Mouse (Mus musculus) liver, embryonic 18 days (tissue): ENCODE measurements around the gene Otop2. TPM values are rescaled to one million over a fixed set of nuclear protein-coding genes. Genes with fewer than 3 reads are reported as not detected.

Experiments used
- polyA plus RNA-seq: library from polyadenylated mRNA; depleted of rRNA; stranded (reverse); fragments of >200 nt; gene quantifications from 2 replicates; pipeline ENCODE4 v1.2.3, GENCODE M21; 2012; rRNA removed

Gene Otop2
- 0.05 and 0.07 TPM in 2 replicates for polyA plus RNA-seq

GRCm38 (mm10) chr11:115306863-115307262 is at the start of gene Otop2:
Gene Otop2 (plus strand): TSS chr11:115307163.

GRCm38 (mm10) chr11:115267061-115267883 is 39.7 kb upstream of the Otop2 start, which contains the start of gene Grin2c:
Gene Grin2c (minus strand): TSS chr11:115267243.

GRCm38 (mm10) chr11:115276780-115277603 is 30.0 kb upstream of the Otop2 start, which contains the start of gene Fdxr:
Gene Fdxr (minus strand): TSS chr11:115277050.

DNA sequence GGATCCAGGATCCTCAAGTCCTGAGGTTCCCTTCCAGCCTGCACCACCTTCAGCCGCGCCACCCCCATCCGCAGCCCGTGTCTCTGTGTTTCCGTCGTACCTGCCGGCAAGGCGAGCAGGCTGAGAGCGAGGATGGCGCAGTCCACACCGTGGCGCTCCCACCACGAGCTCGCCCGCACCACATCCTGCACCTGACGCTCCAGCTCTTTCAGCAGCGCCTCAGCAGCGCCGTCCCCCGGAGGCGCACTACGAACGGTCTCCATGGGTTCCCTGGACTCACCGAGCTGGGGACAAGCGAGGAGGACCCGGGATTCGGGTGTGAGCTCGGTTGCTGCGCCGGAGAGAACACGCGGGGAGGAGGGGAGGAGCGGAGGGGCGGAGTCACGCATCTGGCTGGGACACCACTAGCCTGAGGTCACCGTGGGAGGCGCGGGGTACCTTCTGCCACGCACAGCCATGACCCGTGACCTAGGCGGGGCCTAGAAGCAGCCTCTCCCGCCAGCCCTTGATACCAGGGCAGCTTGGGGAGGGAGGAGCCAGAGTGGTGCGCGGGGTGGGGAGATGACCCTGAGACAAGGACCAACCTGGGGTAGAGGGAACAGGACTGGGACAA is 9.6 kb upstream of the Otop2 start, which contains the start of gene Fads6:
TSS of gene Fads6 (minus strand) at position 450 of the 613 bp plus-strand sequence.

DNA sequence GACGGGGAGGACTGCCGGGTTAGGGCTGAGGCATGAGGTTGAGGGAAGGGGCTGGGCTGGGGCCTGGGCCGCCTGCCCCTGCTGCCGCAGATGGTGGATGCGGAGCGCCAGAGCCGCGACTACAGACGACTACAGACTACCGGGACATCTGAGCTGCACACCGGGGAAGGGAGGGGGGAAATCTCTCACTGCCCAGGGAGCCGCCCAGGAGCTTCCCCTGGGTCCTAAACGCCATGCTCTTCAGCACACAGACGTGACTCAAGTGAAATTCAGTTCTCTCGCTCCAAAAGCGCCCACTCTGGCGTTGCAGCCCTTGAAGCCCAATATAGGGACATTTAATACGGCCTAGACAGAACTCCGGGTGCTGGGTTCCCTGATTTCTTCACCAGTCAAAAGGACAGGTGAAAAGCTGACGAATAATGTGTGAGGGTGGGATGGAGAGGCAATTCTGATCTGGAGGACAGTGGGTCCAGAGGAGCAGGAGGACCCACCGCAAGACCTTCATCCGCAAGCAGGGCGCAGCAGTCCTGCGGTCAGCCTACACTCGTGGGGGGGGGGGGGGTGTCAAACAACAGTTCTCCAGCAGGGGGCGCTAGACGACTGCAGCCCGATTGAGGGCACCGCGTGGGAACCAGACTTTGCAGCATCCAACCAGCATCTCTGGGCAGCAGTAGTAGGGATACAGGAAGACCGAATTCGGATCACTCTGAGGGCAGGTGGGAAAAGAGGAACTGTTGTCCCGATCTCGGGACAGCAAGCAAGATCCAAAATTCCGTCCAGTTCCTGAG is 15.1 kb downstream of the Otop2 start, which contains the start of gene Ush1g:
TSS of gene Ush1g (minus strand) at position 136 of the 788 bp plus-strand sequence.

DNA sequence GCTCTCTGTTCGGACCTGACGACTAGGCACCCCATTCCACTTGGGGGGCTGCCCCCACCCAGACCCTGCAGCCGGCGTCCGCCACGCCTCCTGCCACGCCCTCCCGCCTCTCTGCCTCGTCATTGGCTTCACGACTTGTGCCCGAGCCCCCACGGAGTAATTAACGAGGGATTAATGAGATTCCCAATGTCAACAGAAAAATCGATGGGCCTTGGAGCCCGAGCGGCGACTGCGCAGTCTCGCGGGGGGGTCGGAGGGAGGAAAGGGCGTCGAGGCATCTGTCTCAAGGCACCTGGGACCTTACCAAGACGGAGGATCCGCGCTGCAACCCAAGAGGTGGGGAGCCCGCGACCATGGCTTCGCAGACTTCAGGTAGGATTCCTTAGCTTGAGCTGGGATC is 27.6 kb downstream of the Otop2 start, which contains the start of gene Otop3:
TSS of gene Otop3 (plus strand) at position 201 of the 400 bp plus-strand sequence.

DNA sequence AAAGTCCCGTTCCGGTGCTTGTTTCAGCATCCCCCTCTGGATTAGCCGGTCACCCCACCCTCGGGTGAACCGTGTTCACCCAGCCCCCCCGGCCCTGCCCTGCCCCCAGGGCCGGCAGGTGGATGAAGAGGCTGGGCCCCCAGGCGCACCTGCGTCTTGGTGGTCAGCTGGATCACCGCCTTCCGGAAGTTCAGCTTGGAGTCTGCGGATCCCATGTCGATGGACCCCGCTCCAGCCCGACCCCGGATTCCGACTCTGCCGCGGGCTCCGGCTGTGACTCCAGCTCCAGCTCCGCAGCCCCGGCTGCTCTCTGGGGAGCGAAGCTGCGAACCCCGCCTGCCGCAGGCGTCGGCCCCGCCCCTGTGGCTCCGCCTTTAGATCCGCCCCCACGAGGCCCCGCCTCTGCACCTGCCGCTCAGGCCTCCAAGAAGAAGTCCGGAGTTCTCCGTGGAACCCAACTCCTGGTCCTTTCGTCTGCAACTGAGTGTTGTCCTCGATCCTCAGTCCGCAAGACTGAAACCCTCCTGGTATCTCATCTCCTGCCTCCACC is 60.5 kb downstream of the Otop2 start, which contains the start of gene Hid1:
TSS of gene Hid1 (minus strand) at position 362 of the 550 bp plus-strand sequence.

Other genes with a start within 250 kb of the Otop2 start
- 1.1 and 1.2 TPM in 2 replicates for gene Cd300e, start 245.0 kb upstream of the Otop2 start, polyA plus RNA-seq
- gene Rab37, start 215.7 kb upstream of the Otop2 start, polyA plus RNA-seq: 2.2 and 2.3 TPM in 2 replicates
- gene Cd300lf, start 173.2 kb upstream of the Otop2 start, polyA plus RNA-seq: 13.1 and 17.7 TPM in 2 replicates
- 53.4 and 55.4 TPM in 2 replicates for gene Slc9a3r1, start 143.8 kb upstream of the Otop2 start, polyA plus RNA-seq
- gene Tmem104, start 119.7 kb upstream of the Otop2 start, polyA plus RNA-seq: 1.8 and 2.1 TPM in 2 replicates
- 12.4 and 14.7 TPM in 2 replicates for gene Nat9, start 119.3 kb upstream of the Otop2 start, polyA plus RNA-seq
- gene Grin2c, start 39.9 kb upstream of the Otop2 start, polyA plus RNA-seq: 0.14 and 0.21 TPM in 2 replicates
- 14.1 and 14.7 TPM in 2 replicates for gene Fdxr, start 30.1 kb upstream of the Otop2 start, polyA plus RNA-seq
- gene Fads6, start 9.5 kb upstream of the Otop2 start, polyA plus RNA-seq: 14.5 and 16.9 TPM in 2 replicates
- 0.10 and 0.12 TPM in 2 replicates for gene Ush1g, start 14.9 kb downstream of the Otop2 start, polyA plus RNA-seq
- not detected in 2 replicates for gene Otop3, start 27.6 kb downstream of the Otop2 start, polyA plus RNA-seq
- 1.3 TPM in 2 replicates for gene Hid1, start 60.6 kb downstream of the Otop2 start, polyA plus RNA-seq
- 2.1 and 2.4 TPM in 2 replicates for gene Cdr2l, start 74.8 kb downstream of the Otop2 start, polyA plus RNA-seq
- gene Mrpl58, start 96.6 kb downstream of the Otop2 start, polyA plus RNA-seq: 36.1 and 39.1 TPM in 2 replicates
- 331 and 347 TPM in 2 replicates for gene Atp5h, start 112.8 kb downstream of the Otop2 start, polyA plus RNA-seq
- gene Kctd2, start 113.0 kb downstream of the Otop2 start, polyA plus RNA-seq: 8.1 and 9.0 TPM in 2 replicates
- gene Trim80, start 133.4 kb downstream of the Otop2 start, polyA plus RNA-seq: 0.61 and 0.77 TPM in 2 replicates
- gene Slc16a5, start 155.3 kb downstream of the Otop2 start, polyA plus RNA-seq: 2.1 TPM in 2 replicates
- 2.9 and 3.0 TPM in 2 replicates for gene Armc7, start 168.5 kb downstream of the Otop2 start, polyA plus RNA-seq
- gene Nt5c, start 184.7 kb downstream of the Otop2 start, polyA plus RNA-seq: 24.7 and 29.0 TPM in 2 replicates
- 89.7 and 90.7 TPM in 2 replicates for gene Jpt1, start 207.2 kb downstream of the Otop2 start, polyA plus RNA-seq
- gene Sumo2, start 229.1 kb downstream of the Otop2 start, polyA plus RNA-seq: 133 and 136 TPM in 2 replicates